Mouse (Mus musculus) layer of hippocampus, postnatal 10 days (tissue): ENCODE measurements around the gene Tspan32. TPM values are rescaled to one million over a fixed set of nuclear protein-coding genes. Genes with fewer than 3 reads are reported as not detected.

Experiments
- DNase-seq, 2 experiments: peaks; one replicate each; pipeline ENCODE4 v3.0.0; 2021; ENCODE audit warnings: low spot score in 2 of 2
- long read RNA-seq: library from polyadenylated mRNA; stranded (forward); transcript quantifications from one replicate; pipeline ENCODE4 v2.0.0, GENCODE M21; 2023
- total RNA-seq, 2 experiments: library from RNA; stranded (reverse); gene quantifications; 2 replicates each; pipeline ENCODE4 v1.2.3; 2021

Gene Tspan32
- total RNA-seq, result not detected
- long read RNA-seq, full-length matches to known transcripts, result 2 of 2 reads
- long read RNA-seq, partial matches to known transcripts, result 0 of 2 reads
- long read RNA-seq, other reads (novel, unspliced or antisense), result 0 of 2 reads

GRCm38 (mm10) chr7:143004727-143005343 lies at the start of gene Tspan32:
Gene Tspan32 (plus strand): TSS chr7:143005046.
- no peak for DNase-seq

GRCm38 (mm10) chr7:142956018-142956417 lies 48.8 kb upstream of the Tspan32 start:
- no peak for DNase-seq

GRCm38 (mm10) chr7:142958817-142959216 lies 46.0 kb upstream of the Tspan32 start:
- DNase-seq, result no peak

DNA sequence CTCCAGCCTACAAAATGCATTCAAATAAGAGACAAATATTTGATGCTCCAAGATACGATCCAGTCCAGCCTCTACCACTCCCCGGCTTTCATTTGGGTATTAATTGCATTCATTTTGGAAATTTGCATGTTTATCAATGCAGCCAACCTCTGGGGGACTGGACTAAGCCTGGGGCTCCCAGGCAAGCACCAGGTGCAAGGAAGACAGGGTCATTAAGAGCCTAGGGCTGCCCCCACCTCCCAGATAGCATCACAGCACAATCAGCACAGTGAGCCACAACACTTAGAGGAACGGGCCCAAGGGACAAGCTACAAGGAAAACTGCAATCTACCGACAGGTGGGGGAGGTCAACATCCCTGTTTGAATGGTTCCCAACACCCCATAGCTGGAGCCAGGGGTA lies 45.1 kb upstream of the Tspan32 start:
- DNase-seq, result no peak

DNA sequence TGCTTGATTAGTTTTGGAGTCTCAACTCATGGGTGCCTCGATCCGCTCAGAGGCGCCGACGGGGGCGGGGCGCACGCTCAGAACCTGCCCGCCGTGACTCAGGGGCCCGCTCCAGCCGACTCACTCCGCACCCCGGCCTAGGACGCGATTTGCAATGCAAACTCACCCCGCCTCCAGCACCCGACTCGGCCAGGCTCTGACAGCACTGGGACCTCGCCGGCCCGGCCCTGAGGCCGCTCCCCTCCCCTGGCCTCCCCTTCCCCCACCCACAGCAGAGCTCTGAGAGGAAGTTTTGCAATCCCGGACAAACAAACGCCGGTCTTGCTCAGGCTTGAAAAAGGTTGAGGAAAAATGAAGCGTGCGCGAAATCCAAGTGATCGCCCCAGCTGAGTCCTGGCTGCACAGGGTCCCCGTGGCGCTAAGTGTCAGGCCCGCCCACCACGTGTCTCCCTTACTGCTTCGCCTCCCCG lies 37.4 kb upstream of the Tspan32 start:
- no peak for DNase-seq

GRCm38 (mm10) chr7:142967884-142968808 lies 36.7 kb upstream of the Tspan32 start:
- peak; percentile 49 to 65 for DNase-seq

GRCm38 (mm10) chr7:142968809-142969511 lies 35.9 kb upstream of the Tspan32 start, which contains the start of gene Ascl2:
Gene Ascl2 (minus strand): TSS chr7:142969264.
- DNase-seq, result peak; percentile 9 to 13

GRCm38 (mm10) chr7:142981908-142982307 lies 22.9 kb upstream of the Tspan32 start:
- no peak for DNase-seq

DNA sequence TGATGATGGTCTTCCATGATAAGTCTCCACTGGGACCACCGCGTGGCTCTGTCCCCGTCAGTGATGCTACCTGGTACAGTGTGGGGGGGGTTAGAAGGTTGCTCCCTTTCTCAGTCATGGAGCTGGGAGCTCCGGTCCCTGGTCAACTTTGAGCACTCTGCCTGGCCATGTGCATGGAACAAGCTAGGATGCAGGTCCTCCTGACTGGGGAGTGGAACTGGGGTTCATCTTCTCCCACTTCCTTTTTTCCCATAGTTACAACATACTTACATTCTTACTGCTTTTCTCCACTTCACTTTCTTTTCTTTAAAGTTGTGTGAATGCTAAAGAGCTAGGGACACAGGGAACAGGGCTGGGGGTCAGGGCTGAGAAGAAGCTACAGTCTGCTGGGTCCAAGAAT lies 19.7 kb upstream of the Tspan32 start:
- DNase-seq, result no peak

- DNase-seq, result no peak
Observed at GRCm38 (mm10) chr7:142987718-142988117, 17.1 kb upstream of the Tspan32 start.

GRCm38 (mm10) chr7:142995004-142995403 lies 9.8 kb upstream of the Tspan32 start:
- DNase-seq, result no peak

DNA sequence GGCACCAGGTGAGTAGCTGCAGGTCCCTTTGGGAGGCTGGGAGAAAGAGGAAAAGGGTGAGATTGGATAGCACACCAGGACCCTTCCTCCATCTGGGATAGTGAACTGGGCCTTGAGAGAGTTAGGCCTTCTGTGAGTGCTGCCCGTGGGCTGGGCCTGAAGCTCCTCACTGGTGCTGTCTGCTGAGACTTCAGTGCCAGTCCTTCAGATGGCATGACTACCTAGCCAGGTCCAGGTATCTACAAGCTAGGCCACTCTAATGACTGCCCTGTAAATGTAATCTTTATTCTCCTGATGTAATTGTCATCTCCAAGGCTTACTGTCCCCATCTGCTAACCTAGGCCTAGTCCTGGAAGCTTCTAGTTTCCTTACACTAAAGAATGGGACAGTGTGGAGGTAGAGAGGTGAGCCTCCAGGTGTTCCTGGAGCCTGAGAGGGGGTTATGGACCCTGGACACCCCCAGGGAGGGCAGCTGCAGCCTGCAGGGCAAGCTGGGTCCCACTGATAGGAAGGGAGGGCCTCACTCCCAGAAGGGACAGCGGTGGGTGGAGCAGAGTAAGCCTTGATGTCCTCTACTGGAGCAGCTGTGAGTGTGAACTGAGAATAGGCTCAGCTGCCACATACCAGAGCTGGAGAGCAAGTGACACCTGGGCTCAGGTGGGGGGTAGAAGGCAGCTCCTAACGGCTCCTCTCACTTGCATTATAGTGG lies 9.1 kb upstream of the Tspan32 start:
- DNase-seq, result no peak

- no peak for DNase-seq
Observed at GRCm38 (mm10) chr7:142996998-142997397, 7.8 kb upstream of the Tspan32 start.

GRCm38 (mm10) chr7:142997403-142998150 lies 7.3 kb upstream of the Tspan32 start:
- DNase-seq, result no peak

DNA sequence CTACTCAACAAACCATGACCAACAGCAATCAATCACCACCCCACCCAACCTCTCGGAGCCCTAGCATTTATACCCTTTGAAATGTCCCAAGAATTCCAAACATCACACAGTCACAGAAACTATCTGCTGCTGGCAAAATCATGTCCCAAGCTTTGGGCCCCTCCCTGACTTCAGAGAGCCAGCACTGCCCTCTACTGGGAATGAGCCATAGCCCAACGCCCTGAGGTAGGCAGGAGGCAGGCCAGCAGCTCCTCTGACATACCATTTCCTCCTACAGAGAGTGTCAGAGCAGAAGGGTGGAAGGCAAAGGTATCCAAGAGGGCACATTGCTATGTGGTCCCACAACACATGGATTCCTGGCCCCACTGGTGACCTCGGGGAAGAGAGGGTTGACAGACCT lies 2.2 kb upstream of the Tspan32 start:
- DNase-seq, result no peak

GRCm38 (mm10) chr7:143005344-143006096 lies 674 bp downstream of the Tspan32 start:
- no peak for DNase-seq

GRCm38 (mm10) chr7:143006097-143006755 lies 1.4 kb downstream of the Tspan32 start:
- DNase-seq, result no peak

- DNase-seq, result no peak
Observed at GRCm38 (mm10) chr7:143006756-143007598, 2.1 kb downstream of the Tspan32 start.
